In the genomic region with DNA sequence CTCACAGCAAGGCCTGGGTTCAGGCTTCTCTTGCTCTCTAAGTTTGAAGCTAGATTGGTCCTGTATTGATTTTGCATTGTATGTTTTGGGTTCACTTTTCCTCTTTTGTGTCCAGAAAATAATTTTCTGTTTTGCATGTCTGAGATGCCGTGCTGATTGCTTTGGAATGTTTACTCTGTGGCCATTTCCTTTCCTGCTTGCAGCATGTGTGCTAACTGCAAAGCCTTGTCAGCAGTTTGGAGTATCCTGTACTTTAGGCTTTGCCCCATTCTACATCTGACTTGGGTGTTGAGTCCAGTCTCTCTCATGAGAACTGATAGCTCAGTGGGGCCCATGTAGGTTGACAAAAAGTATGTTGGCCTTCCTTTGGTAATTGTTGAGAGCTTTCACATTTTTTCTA, we compare ENCODE assay signal across 18 mouse cellular contexts. TPM values are rescaled to one million over a fixed set of nuclear protein-coding genes. Genes with fewer than 3 reads are reported as not detected.
DNase-seq lines count a peak whose midpoint lies in the region; ATAC-seq lines count a peak whose summit lies in the region.
"Had no signal": no experiment of that assay in that cellular context is flagged by ENCODE, and none has a peak within 500 bp of the region (broad histone marks: within the 10 kb centered on the region; RNA-seq: fewer than 3 reads in every experiment).

No protein-coding gene starts in this region.

- ATAC-seq in heart, embryonic 11.5 days (replicated peaks; ENCODE audit: insufficient number of reproducible peaks, low FRiP score, low TSS enrichment): no peak
- ATAC-seq in kidney, embryonic 16.5 days (ENCODE audit: low FRiP score, low TSS enrichment): no peak
- ATAC-seq in monocyte, adult 5-6 weeks (replicated peaks; ENCODE audit: insufficient number of reproducible peaks, low FRiP score, low TSS enrichment, poor library complexity, severe bottlenecking): no peak
- ATAC-seq in hindbrain, embryonic 13.5 days (ENCODE audit: low FRiP score): no peak

- no peak for DNase-seq in heart, adult 8-10 months (ENCODE audit: low spot score)
- DNase-seq in kidney, adult 18-20 months: no peak
- DNase-seq in urinary bladder, postnatal 14 days (ENCODE audit: low spot score): peak; percentile 20
- no peak for DNase-seq in urinary bladder, postnatal 10 days (ENCODE audit: low spot score)
- DNase-seq: cerebellum, adult 9-10 months; gastrocnemius, postnatal 25 days; heart, postnatal 14 days; kidney, adult 9 months; spleen, adult 18-20 months had no signal

- H3K27me3 ChIP-seq in heart, embryonic 11.5 days (ENCODE audit: control insufficient read depth, insufficient read depth, low read length): no peaks in the 10 kb centered on the region
- no peaks in the 10 kb centered on the region for H3K27me3 ChIP-seq in kidney, embryonic 16.5 days (ENCODE audit: insufficient read depth, low read length)
- no peaks in the 10 kb centered on the region for H3K27me3 ChIP-seq in hindbrain, embryonic 13.5 days
- H3K27me3 ChIP-seq: embryonic facial prominence, embryonic 13.5 days; hindbrain, embryonic 15.5 days; neural tube, embryonic 12.5 days; stomach, embryonic 15.5 days had no signal

- H3K4me3 ChIP-seq in heart, embryonic 11.5 days (ENCODE audit: low read depth, low read length): no peak overlapping the region
- no peak overlapping the region for H3K4me3 ChIP-seq in kidney, embryonic 16.5 days (ENCODE audit: low read length)
- no peak overlapping the region for H3K4me3 ChIP-seq in hindbrain, embryonic 13.5 days
- H3K4me3 ChIP-seq: embryonic facial prominence, embryonic 13.5 days; hindbrain, embryonic 15.5 days; midbrain, embryonic 10.5 days; neural tube, embryonic 12.5 days; stomach, embryonic 15.5 days had no signal

- 41% methylated on average over 1 of the region's 1 CpGs for WGBS in heart, embryonic 11.5 days (ENCODE audit: insufficient replicate concordance)
- 67% methylated on average over 1 of the region's 1 CpGs for WGBS in kidney, embryonic 16.5 days
- 79% methylated on average over 1 of the region's 1 CpGs for WGBS in hindbrain, embryonic 13.5 days

- H3K9ac ChIP-seq in heart, embryonic 11.5 days (ENCODE audit: low read depth, low read length): no peak overlapping the region
- H3K9ac ChIP-seq in kidney, embryonic 16.5 days (replicated peaks; ENCODE audit: low read length): no peak overlapping the region
- no peak overlapping the region for H3K9ac ChIP-seq in hindbrain, embryonic 13.5 days
- H3K9ac ChIP-seq: embryonic facial prominence, embryonic 13.5 days; hindbrain, embryonic 15.5 days; neural tube, embryonic 12.5 days; stomach, embryonic 15.5 days had no signal

- peaks cover 10% of the 10 kb centered on the region for H3K36me3 ChIP-seq in heart, embryonic 11.5 days (ENCODE audit: control insufficient read depth, insufficient read depth, low read length)
- H3K36me3 ChIP-seq in kidney, embryonic 16.5 days (ENCODE audit: insufficient read depth, low read length): peaks cover 45% of the 10 kb centered on the region
- peaks cover 51% of the 10 kb centered on the region for H3K36me3 ChIP-seq in hindbrain, embryonic 13.5 days

- no peak overlapping the region for H3K4me2 ChIP-seq in heart, embryonic 11.5 days
- no peak overlapping the region for H3K4me2 ChIP-seq in kidney, embryonic 16.5 days (replicated peaks; ENCODE audit: low read depth, low read length)
- H3K4me2 ChIP-seq in hindbrain, embryonic 13.5 days: no peak overlapping the region
- H3K4me2 ChIP-seq: embryonic facial prominence, embryonic 13.5 days; hindbrain, embryonic 15.5 days; neural tube, embryonic 12.5 days; stomach, embryonic 15.5 days had no signal

- H3K27ac ChIP-seq in heart, embryonic 11.5 days (ENCODE audit: low read depth, low read length): 0 out of 2 replicates have a peak overlapping the region, but pooled peaks have one; percentile 15
- 0 out of 2 replicates have a peak overlapping the region, but pooled peaks have one; percentile 14 for H3K27ac ChIP-seq in kidney, embryonic 16.5 days (ENCODE audit: low read length)
- no peak overlapping the region for H3K27ac ChIP-seq in hindbrain, embryonic 13.5 days
- H3K27ac ChIP-seq: embryonic facial prominence, embryonic 13.5 days; hindbrain, embryonic 15.5 days; midbrain, embryonic 10.5 days; neural tube, embryonic 12.5 days; stomach, embryonic 15.5 days had no signal

- no peaks in the 10 kb centered on the region for H3K9me3 ChIP-seq in heart, embryonic 11.5 days (replicated peaks; ENCODE audit: control insufficient read depth, low read length)
- H3K9me3 ChIP-seq in kidney, embryonic 16.5 days (ENCODE audit: low read length): no peaks in the 10 kb centered on the region
- H3K9me3 ChIP-seq in hindbrain, embryonic 13.5 days: no peaks in the 10 kb centered on the region
- H3K9me3 ChIP-seq: embryonic facial prominence, embryonic 13.5 days; hindbrain, embryonic 15.5 days; midbrain, embryonic 10.5 days; neural tube, embryonic 12.5 days; stomach, embryonic 15.5 days had no signal

- peaks cover 15% of the 10 kb centered on the region for H3K4me1 ChIP-seq in heart, embryonic 11.5 days (ENCODE audit: control insufficient read depth, insufficient read depth, low read length)
- H3K4me1 ChIP-seq in kidney, embryonic 16.5 days (ENCODE audit: insufficient read depth, low read length): peaks cover 4% of the 10 kb centered on the region; the same call in 1 of the 2 replicates
- H3K4me1 ChIP-seq in hindbrain, embryonic 13.5 days (replicated peaks): peaks cover 28% of the 10 kb centered on the region
- H3K4me1 ChIP-seq: embryonic facial prominence, embryonic 13.5 days; midbrain, embryonic 10.5 days; neural tube, embryonic 12.5 days; stomach, embryonic 15.5 days had no signal

RNA-seq across cellular contexts. Expression of a gene that starts 15.6 kb away (rescaled TPM):
- 56.4 and 57.3 TPM in 2 replicates for polyA plus RNA-seq in heart, embryonic 11.5 days (2014; fragmentation: Nextera tagmentation; extraction: Ambion mirVana)
- 1 to 10 TPM in 1 of 4 experiments, under 1 TPM in 3; 0.28 to 1.7 (median 0.37) TPM for total RNA-seq in heart, adult 8-10 months (2022)
- 73.2 and 78.0 TPM in 2 replicates for polyA plus RNA-seq in kidney, embryonic 16.5 days (2015; fragmentation: Nextera tagmentation; extraction: Ambion mirVana)
- total RNA-seq in monocyte, adult 5-6 weeks (2017): 0.67 to 2.8 TPM (median 1.3 TPM) in 3 replicates
- polyA plus RNA-seq in hindbrain, embryonic 13.5 days (2015; fragmentation: Nextera tagmentation; extraction: Ambion mirVana): 18.8 and 19.6 TPM in 2 replicates

RNA-seq across cellular contexts. Expression of a gene that starts 15.8 kb away (rescaled TPM):
- polyA plus RNA-seq in heart, embryonic 11.5 days (2014; fragmentation: Nextera tagmentation; extraction: Ambion mirVana): 22.9 and 25.5 TPM in 2 replicates
- 1 to 10 TPM in 1 of 4 experiments, under 1 TPM in 3; 0.34 to 1.2 (median 0.58) TPM for total RNA-seq in heart, adult 8-10 months (2022)
- polyA plus RNA-seq in kidney, embryonic 16.5 days (2015; fragmentation: Nextera tagmentation; extraction: Ambion mirVana): 28.9 and 31.2 TPM in 2 replicates
- total RNA-seq in monocyte, adult 5-6 weeks (2017): 0.67 to 1.1 TPM in 2 of 3 replicates, not detected in the other
- 6.1 and 7.4 TPM in 2 replicates for polyA plus RNA-seq in hindbrain, embryonic 13.5 days (2015; fragmentation: Nextera tagmentation; extraction: Ambion mirVana)

RNA-seq across cellular contexts. Expression of a gene that starts 55.0 kb away (rescaled TPM):
- polyA plus RNA-seq in heart, embryonic 11.5 days (2014; fragmentation: Nextera tagmentation; extraction: Ambion mirVana): 46.5 and 48.9 TPM in 2 replicates
- 10 to 100 TPM; 84.3 to 96.9 (median 85.1) TPM for total RNA-seq in heart, adult 8-10 months (2022)
- polyA plus RNA-seq in kidney, embryonic 16.5 days (2015; fragmentation: Nextera tagmentation; extraction: Ambion mirVana): 66.1 and 68.6 TPM in 2 replicates
- 78.2 to 92.9 TPM (median 91.0 TPM) in 3 replicates for total RNA-seq in monocyte, adult 5-6 weeks (2017)
- polyA plus RNA-seq in hindbrain, embryonic 13.5 days (2015; fragmentation: Nextera tagmentation; extraction: Ambion mirVana): 63.0 and 64.3 TPM in 2 replicates

RNA-seq across cellular contexts. Expression of a gene that starts 55.1 kb away (rescaled TPM):
- polyA plus RNA-seq in heart, embryonic 11.5 days (2014; fragmentation: Nextera tagmentation; extraction: Ambion mirVana): 0.27 and 0.45 TPM in 2 replicates
- total RNA-seq in heart, adult 8-10 months (2022): 1 to 10 TPM in 1 of 4 experiments, under 1 TPM in 3; 0.13 to 1.4 (median 0.55) TPM
- 0.41 and 0.84 TPM in 2 replicates for polyA plus RNA-seq in kidney, embryonic 16.5 days (2015; fragmentation: Nextera tagmentation; extraction: Ambion mirVana)
- 0.87 TPM in 1 of 3 replicates, not detected in the others for total RNA-seq in monocyte, adult 5-6 weeks (2017)
- polyA plus RNA-seq in hindbrain, embryonic 13.5 days (2015; fragmentation: Nextera tagmentation; extraction: Ambion mirVana): 0.55 and 0.58 TPM in 2 replicates
